Mouse (Mus musculus) lung, postnatal 0 days (tissue): ENCODE measurements around the gene Dnase1l3. TPM values are rescaled to one million over a fixed set of nuclear protein-coding genes. Genes with fewer than 3 reads are reported as not detected.
A peak's percentile ranks its signal among the peaks of the same experiment; 100 is the strongest.

Source experiments
- ATAC-seq: fragments of 200-750 bp; cut with Nextera tagmentation; 2 replicates; pipeline ENCODE4 v1.8.0; 2017; ENCODE audit warnings: moderate library complexity
- DNase-seq: peaks from one replicate; pipeline ENCODE4 v3.0.0-alpha.2; 2016; ENCODE audit warnings: low spot score
- H3K27ac ChIP-seq: fragments of 300-500 bp; sonication (generic); 2 replicates; pipeline ENCODE4 v1.5.1; 2014; ENCODE audit warnings: antibody characterized with exemption, mild to moderate bottlenecking, low read length, mixed read lengths
- H3K27me3 ChIP-seq: fragments of 300-500 bp; sonication (generic); replicated peaks from 2 replicates; pipeline ENCODE4 v1.6.1; 2014; ENCODE audit warnings: low read length, mixed read lengths; ENCODE audit not compliant: insufficient read depth
- H3K36me3 ChIP-seq: fragments of 300-500 bp; sonication (generic); 2 replicates; pipeline ENCODE4 v1.6.1; 2014; ENCODE audit warnings: low read length, mixed read lengths; ENCODE audit not compliant: insufficient read depth
- H3K4me1 ChIP-seq: fragments of 300-500 bp; sonication (generic); 2 replicates; pipeline ENCODE4 v1.6.1; 2014; ENCODE audit warnings: antibody characterized with exemption, low read depth, low read length, mixed read lengths; ENCODE audit not compliant: insufficient read depth
- H3K4me2 ChIP-seq: fragments of 300-500 bp; sonication (generic); replicated peaks from 2 replicates; pipeline ENCODE4 v1.6.1; 2014; ENCODE audit warnings: low read depth, mild to moderate bottlenecking, low read length, moderate library complexity, mixed read lengths
- H3K4me3 ChIP-seq: fragments of 300-500 bp; sonication (generic); 2 replicates; pipeline ENCODE4 v1.5.1; 2014; ENCODE audit warnings: low read depth, low read length
- H3K9ac ChIP-seq: fragments of 300-500 bp; sonication (generic); replicated peaks from 2 replicates; pipeline ENCODE4 v1.6.1; 2014; ENCODE audit warnings: low read depth, mild to moderate bottlenecking
- H3K9me3 ChIP-seq: fragments of 300-500 bp; sonication (generic); 2 replicates; pipeline ENCODE4 v1.6.1; 2016; ENCODE audit warnings: low read length, mixed read lengths
- CTCF ChIP-seq: IDR thresholded peaks from 2 replicates; pipeline ENCODE4 v1.5.1; 2016; ENCODE audit warnings: antibody characterized with exemption, mild to moderate bottlenecking
- EP300 ChIP-seq: IDR thresholded peaks from 2 replicates; pipeline ENCODE4 v1.6.1; 2016; ENCODE audit warnings: antibody characterized with exemption, mild to moderate bottlenecking, control low read depth
- WGBS: fragments of 180-500 bp; shearing (Covaris S2); extraction: QIAGEN DNeasy Blood & Tissue Kit; methylation state at CpG from one replicate; pipeline ENCODE4 v1.1.7; 2014; 5-methylcytosine and 5-hydroxymethylcytosine counted together
- polyA plus RNA-seq: library from polyadenylated mRNA; unstranded; fragments of >200 nt; fragmentation: Nextera tagmentation; extraction: Ambion mirVana; gene quantifications from 2 replicates; pipeline ENCODE4 v1.2.1, GENCODE M21; 2015

The Dnase1l3 gene
- polyA plus RNA-seq, 1 experiment from 2014 or later, result 0.07 TPM

- no peak for TF ChIP-seq CTCF
- TF ChIP-seq EP300, result no peak
- H3K27ac ChIP-seq, result no peak overlapping the region
- 25% methylated on average over 5 of the region's 5 CpGs for whole genome bisulfite sequencing
- DNase-seq, result peak; percentile 19
- no peaks in the 10 kb centered on the region for H3K27me3 ChIP-seq
- no peaks in the 10 kb centered on the region for H3K9me3 ChIP-seq
- no peak overlapping the region for H3K4me2 ChIP-seq
- peak; percentile 32; the same call in 1 of the 2 replicates for ATAC-seq
- H3K36me3 ChIP-seq, result no peaks in the 10 kb centered on the region
- H3K9ac ChIP-seq, result no peak overlapping the region
- no peak overlapping the region for H3K4me3 ChIP-seq
- H3K4me1 ChIP-seq, result no peaks in the 10 kb centered on the region
Measured at GRCm38 (mm10) chr14:7961714-7962113, 32.7 kb downstream of the Dnase1l3 start.

DNA sequence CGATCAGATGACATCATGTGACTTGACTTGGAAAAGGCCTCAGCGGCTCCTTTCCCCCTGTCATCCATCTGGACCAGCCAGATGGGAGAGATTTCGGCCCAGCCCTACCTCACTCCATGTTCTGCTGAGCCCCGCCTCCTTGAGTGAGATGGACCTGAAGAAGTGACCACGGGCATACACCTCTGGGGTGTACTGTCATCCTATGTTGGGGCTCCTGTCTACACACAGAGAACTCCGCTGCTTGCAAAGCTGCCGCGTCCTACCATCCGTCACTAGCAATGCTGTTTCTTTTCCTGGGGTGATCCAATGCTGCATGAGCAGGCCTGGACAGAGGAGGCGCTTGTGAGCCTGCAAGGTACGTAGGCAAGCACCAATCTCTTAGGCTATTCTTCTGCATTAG lies 33.8 kb downstream of the Dnase1l3 start:
- H3K4me1 ChIP-seq, result no peaks in the 10 kb centered on the region
- DNase-seq (no peak), ATAC-seq (0 out of 2 replicates have a peak, but pooled peaks have one; percentile 19)
- H3K9ac ChIP-seq, result no peak overlapping the region
- H3K4me2 ChIP-seq, result no peak overlapping the region
- no peak overlapping the region for H3K4me3 ChIP-seq
- H3K27ac ChIP-seq, result no peak overlapping the region
- no peak for TF ChIP-seq EP300
- peak; percentile 70 for TF ChIP-seq CTCF
- no peaks in the 10 kb centered on the region for H3K36me3 ChIP-seq
- 61% methylated on average over 11 of the region's 11 CpGs for WGBS
- H3K9me3 ChIP-seq, result no peaks in the 10 kb centered on the region
- H3K27me3 ChIP-seq, result no peaks in the 10 kb centered on the region

DNA sequence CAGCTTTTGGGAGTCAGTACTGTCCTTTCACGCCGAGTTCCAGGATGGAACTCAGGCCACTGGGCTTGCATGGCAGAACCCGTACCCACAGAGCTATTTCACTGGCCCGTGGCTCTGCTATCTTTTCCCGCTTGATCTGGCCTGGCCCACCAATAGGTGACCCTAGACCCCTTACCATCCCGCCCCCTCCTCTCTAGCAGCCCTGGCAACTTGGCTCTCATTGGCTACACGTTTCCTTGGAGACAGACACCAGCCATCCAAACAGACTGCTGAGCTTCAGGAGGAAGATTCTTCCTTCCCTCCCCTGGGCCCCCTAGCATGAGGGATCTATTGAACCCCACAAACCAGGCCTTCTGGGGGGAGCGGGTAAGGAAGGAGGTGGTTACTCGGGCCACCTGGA lies 37.3 kb downstream of the Dnase1l3 start, which contains the start of gene Gm45521:
Gm45521 (plus strand) TSS at position 240 of the 400 bp plus-strand sequence.
- Histone ChIP-seq H3K4me1 (peaks cover 4% of the 10 kb centered on the region; the same call in 1 of the 2 replicates), H3K4me2 (no peak within 1 kb of the TSS), H3K9me3 (no peaks in the 10 kb centered on the region), H3K27me3 (no peaks in the 10 kb centered on the region), H3K9ac (no peak within 1 kb of the TSS), H3K27ac (no peak within 1 kb of the TSS), H3K36me3 (no peaks in the 10 kb centered on the region; the same call in 1 of the 2 replicates), H3K4me3 (no peak within 1 kb of the TSS)
- WGBS, result 47% methylated on average over 9 of the region's 9 CpGs
- TF ChIP-seq CTCF (no peak), EP300 (no peak)
- ATAC-seq (no peak), DNase-seq (no peak)

- Histone ChIP-seq H3K9me3 (no peaks in the 10 kb centered on the region), H3K27ac (no peak overlapping the region), H3K4me2 (no peak overlapping the region), H3K9ac (no peak overlapping the region), H3K4me3 (no peak overlapping the region), H3K27me3 (no peaks in the 10 kb centered on the region), H3K4me1 (peaks cover 4% of the 10 kb centered on the region; the same call in 1 of the 2 replicates), H3K36me3 (no peaks in the 10 kb centered on the region; the same call in 1 of the 2 replicates)
- DNase-seq, result no peak
- TF ChIP-seq EP300 (no peak), CTCF (no peak)
- ATAC-seq, result no peak
- WGBS, result 64% methylated on average over 10 of the region's 10 CpGs
Measured at GRCm38 (mm10) chr14:7956427-7956826, 37.9 kb downstream of the Dnase1l3 start.

- no peaks in the 10 kb centered on the region for H3K27me3 ChIP-seq
- DNase-seq, result peak; percentile 42
- H3K9ac ChIP-seq, result no peak overlapping the region
- TF ChIP-seq CTCF, result no peak
- no peak for TF ChIP-seq EP300
- H3K9me3 ChIP-seq, result no peaks in the 10 kb centered on the region
- 34% methylated on average over 6 of the region's 6 CpGs for WGBS
- H3K36me3 ChIP-seq, result no peaks in the 10 kb centered on the region; the same call in 1 of the 2 replicates
- peaks cover 4% of the 10 kb centered on the region; the same call in 1 of the 2 replicates for H3K4me1 ChIP-seq
- no peak overlapping the region for H3K4me2 ChIP-seq
- no peak overlapping the region for H3K4me3 ChIP-seq
- peak; percentile 45 for ATAC-seq
- peak overlapping the region; percentile 45 for H3K27ac ChIP-seq
Measured at GRCm38 (mm10) chr14:7954071-7954471, 40.3 kb downstream of the Dnase1l3 start.

- ATAC-seq, result peak; percentile 91
- H3K9ac ChIP-seq, result no peak overlapping the region
Measured at GRCm38 (mm10) chr14:7952610-7953254, 41.6 kb downstream of the Dnase1l3 start.

More at GRCm38 (mm10) chr14:7952610-7953254, 41.6 kb downstream of the Dnase1l3 start:
- 15% methylated on average over 12 of the region's 12 CpGs for WGBS
- Histone ChIP-seq H3K9me3 (no peaks in the 10 kb centered on the region), H3K27ac (0 out of 2 replicates have a peak overlapping the region, but pooled peaks have one; percentile 45), H3K4me2 (no peak overlapping the region), H3K4me1 (peaks cover 4% of the 10 kb centered on the region; the same call in 1 of the 2 replicates), H3K27me3 (no peaks in the 10 kb centered on the region), H3K4me3 (no peak overlapping the region), H3K36me3 (peaks cover 6% of the 10 kb centered on the region; the same call in 1 of the 2 replicates)
- peak; percentile 40; the same call in 1 of the 2 replicates for TF ChIP-seq EP300
- no peak for TF ChIP-seq CTCF
- peak; percentile 83 for DNase-seq
